Mouse (Mus musculus): ENCODE data around the gene Srsf4.

Srsf4 gene

DNA sequence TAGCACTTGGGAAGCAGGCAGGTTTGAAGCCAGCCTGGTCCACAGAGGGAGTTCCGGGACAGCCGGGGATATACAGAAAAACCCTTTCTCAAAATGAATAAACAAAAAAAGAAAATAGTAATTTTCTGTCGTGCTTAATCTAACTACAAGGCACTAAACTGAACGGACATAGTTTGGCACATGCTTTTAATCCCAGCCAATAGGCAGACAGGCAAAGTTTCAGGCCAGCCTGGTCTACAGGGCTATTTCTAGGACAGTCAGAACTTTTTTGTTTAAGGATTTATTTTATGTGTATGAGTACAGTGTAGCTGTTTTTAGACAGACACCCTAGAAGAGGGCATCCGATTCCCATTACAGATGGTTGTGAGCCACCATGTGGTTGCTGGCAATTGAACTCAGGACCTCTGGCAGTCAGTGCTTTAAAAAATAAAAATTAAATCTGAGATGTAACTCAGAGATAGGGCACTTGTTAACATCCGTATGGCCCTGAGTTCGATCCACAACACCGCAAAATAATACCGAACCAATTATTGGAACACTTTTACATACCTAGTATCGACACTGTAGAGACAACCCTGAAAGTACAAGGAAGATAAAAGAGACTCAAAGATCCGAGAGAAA lies 635 bp upstream of the Srsf4 start:
- no peak for DNase-seq (ENCODE audit: low spot score in 2 of 2)

DNA sequence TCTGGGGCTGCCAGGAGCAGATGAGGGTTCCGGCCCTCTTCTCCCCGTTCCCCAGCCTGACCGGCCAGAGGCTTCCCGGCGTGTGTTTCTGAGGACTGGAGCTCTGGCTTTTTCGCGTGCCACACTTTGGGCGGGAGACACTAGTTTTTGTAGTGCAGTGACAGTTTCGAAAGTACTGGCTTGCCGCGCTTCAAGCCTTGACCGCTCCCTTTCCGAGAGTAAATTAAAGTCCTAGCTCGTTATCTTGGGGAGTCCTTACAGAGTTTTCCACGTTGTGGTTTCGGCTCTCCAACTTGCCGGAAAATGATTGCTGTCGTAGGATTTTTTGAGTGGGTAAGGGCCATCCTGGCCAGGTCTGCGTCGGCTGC lies 736 bp downstream of the Srsf4 start:
- DNase-seq (ENCODE audit: low spot score in 2 of 2), result no peak

- DNase-seq (ENCODE audit: low spot score in 2 of 2), result no peak
These were observed 1.1 kb downstream of the Srsf4 start for GRCm38 (mm10) chr4:131874567-131874966.

- DNase-seq (ENCODE audit: low spot score in 2 of 2), result no peak
These were observed 1.8 kb downstream of the Srsf4 start for GRCm38 (mm10) chr4:131875242-131875641.

- DNase-seq (ENCODE audit: low spot score in 2 of 2), result no peak
These were observed 3.4 kb downstream of the Srsf4 start for GRCm38 (mm10) chr4:131876836-131877235.

DNA sequence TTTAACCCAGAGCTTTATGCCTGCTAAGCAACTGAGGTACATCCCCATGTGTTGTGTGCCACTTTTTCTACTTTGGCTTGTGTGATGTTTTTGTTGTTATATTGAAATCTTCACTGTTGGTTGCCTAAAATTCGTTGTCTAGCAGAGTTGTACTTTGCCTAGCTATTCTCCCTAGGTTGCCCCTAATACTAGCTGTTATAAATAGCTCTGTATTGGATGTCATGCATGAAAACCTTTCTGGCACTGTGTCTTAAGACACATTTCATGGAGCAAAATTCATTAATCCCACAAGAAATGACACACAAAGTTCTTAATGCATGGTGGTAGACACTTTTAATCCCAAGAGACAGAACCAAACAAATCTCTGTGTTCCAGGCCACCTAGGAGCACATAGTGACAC lies 6.3 kb downstream of the Srsf4 start:
- DNase-seq (ENCODE audit: low spot score in 2 of 2), result no peak

GRCm38 (mm10) chr4:131881306-131881705 lies 7.9 kb downstream of the Srsf4 start:
- no peak for DNase-seq (ENCODE audit: low spot score in 2 of 2)

DNA sequence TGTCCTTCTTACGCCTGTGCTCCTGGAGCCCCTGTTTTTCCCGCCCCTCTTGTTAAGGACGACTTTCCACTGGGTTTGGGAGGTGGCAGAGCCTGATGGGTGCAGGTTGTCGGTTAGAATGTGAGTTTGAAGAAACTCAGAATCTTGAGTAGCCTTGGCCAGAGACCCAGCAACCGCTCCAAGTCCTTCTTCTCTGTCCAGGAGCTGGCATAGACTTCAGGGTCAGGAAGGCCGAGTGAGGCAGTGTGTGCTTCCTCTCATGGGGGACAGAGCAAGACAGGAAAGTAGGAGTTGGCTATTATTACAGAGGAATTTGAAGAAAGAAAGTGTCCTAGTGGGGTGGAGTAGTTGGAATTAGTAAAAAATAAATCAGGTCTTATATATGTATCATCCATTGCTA lies 10.2 kb downstream of the Srsf4 start:
- DNase-seq (ENCODE audit: low spot score in 2 of 2), result no peak

DNA sequence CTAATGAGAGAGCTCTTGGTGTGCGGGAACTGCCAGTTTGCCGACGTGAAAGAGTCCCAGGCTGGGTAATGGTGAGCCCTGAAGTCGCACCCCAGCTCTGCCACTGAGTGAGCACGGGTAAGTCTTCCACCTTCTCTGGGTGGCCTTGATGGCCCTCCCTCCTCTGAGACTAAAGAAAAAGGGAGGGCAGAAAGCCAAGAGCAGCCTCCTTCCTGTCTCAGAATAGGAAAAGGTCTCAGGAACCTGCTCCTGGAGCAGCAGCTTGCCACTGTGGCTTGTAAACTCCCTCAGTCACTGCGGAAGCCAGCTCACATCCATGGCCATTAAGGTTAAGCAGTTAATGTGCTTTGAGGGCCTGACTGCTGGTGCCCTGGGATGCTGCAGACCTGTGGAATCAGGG lies 12.0 kb downstream of the Srsf4 start:
- DNase-seq (ENCODE audit: low spot score in 2 of 2), result no peak

DNA sequence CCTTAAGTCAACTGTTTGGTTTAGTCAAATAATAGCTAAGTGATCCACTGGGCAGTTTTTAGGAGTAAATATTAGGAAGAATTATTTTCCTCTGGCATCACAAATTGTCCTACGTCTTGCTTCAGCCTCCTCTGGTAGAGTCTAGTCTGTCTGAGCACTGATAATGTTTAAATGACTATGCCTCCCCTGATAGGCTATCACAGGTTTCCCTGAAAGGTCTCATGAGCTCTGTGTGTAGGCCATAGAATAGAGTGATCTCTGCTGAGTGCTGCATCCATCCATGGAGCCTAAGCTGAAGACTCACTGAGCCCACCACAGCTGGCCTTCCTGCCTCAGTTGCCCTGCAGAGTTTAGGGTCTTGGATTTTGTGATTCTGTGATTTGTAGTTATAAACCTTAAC lies 15.1 kb downstream of the Srsf4 start:
- no peak for DNase-seq (ENCODE audit: low spot score in 2 of 2)

- no peak for DNase-seq (ENCODE audit: low spot score in 2 of 2)
These were observed 17.3 kb downstream of the Srsf4 start for GRCm38 (mm10) chr4:131890692-131891091.

DNA sequence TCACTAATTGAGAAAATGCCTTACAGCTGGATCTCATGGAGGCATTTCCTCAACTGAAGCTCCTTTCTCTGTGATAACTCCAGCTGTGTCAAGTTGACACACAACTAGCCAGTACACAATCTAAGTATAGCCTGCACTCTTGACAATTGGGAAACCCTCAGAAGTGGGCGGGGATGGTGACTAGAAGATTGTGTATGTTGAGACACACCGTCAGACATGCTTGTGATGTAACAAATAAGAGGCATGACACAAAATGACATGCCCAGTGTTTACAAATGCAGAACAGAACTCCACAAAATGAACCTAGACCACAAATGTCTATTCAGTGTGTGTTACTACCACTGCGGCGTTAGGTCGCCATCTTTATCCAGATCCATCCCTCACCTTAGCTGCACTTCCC lies 23.7 kb downstream of the Srsf4 start:
- no peak for DNase-seq (ENCODE audit: low spot score in 2 of 2)

GRCm38 (mm10) chr4:131897787-131898186 lies 24.4 kb downstream of the Srsf4 start:
- no peak for DNase-seq (ENCODE audit: low spot score in 2 of 2)

- DNase-seq (ENCODE audit: low spot score in 2 of 2), result no peak
These were observed 25.2 kb downstream of the Srsf4 start for GRCm38 (mm10) chr4:131898503-131899179.

DNA sequence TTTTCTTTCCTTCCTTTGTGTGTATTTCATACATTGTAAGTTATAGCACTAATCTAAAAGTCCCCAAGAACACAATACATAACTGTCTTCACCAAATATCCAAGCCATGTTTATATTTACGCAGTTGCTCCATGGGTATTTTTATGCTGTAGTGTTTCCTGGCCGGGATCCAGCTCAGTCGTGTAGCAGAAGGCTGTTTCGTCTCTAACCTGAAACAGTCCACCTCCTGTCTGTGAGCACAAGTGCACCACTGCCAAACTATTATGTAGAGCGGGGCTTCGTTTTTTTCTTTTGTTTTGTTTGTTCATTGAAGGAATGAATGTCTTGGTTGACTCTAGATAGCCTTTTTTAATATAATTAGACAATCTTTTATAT lies 25.8 kb downstream of the Srsf4 start:
- DNase-seq (ENCODE audit: low spot score in 2 of 2), result no peak

GRCm38 (mm10) chr4:131901090-131901489 lies 27.7 kb downstream of the Srsf4 start:
- DNase-seq (ENCODE audit: low spot score in 2 of 2), result no peak

- no peak for DNase-seq (ENCODE audit: low spot score in 2 of 2)
These were observed 31.1 kb downstream of the Srsf4 start for GRCm38 (mm10) chr4:131904478-131904877.

DNA sequence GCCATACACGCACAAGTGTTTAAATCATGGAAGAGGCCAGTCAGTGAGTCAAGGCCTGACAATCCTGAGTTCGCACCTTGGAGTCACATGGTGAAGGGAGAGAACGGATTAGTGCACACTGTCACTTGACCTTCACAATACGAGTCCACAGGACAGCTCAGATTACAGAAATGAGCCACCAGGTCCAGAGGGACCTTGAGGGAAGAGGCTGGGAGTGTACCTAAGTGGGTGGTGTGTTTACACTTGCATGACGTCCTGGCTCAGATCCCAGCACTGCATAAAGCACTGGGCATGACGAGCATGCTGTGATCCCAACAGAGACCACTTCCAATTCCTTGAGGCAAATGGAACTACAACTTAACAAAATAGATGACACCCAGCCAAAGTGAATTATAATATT lies 33.0 kb downstream of the Srsf4 start:
- DNase-seq (ENCODE audit: low spot score in 2 of 2), result no peak

DNA sequence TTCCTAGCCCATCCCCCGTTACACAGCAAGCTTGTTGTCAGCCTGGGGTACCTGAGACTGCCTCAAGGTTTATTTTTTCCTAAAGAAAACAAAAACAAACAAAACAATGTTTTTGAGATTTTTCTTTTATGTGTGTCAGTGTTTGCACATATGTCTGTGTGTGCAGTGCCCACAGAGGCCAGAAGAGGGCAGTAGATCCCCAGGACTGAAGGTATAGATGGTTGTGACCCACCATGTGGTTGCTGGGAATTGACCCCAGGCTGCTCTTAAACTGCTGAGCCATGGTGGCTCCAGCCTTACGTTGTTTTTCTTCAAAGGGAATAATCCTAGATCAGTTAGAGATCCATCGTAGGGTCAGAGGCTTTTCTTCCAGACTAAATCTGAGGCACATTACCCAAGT lies 34.5 kb downstream of the Srsf4 start:
- no peak for DNase-seq (ENCODE audit: low spot score in 2 of 2)

DNA sequence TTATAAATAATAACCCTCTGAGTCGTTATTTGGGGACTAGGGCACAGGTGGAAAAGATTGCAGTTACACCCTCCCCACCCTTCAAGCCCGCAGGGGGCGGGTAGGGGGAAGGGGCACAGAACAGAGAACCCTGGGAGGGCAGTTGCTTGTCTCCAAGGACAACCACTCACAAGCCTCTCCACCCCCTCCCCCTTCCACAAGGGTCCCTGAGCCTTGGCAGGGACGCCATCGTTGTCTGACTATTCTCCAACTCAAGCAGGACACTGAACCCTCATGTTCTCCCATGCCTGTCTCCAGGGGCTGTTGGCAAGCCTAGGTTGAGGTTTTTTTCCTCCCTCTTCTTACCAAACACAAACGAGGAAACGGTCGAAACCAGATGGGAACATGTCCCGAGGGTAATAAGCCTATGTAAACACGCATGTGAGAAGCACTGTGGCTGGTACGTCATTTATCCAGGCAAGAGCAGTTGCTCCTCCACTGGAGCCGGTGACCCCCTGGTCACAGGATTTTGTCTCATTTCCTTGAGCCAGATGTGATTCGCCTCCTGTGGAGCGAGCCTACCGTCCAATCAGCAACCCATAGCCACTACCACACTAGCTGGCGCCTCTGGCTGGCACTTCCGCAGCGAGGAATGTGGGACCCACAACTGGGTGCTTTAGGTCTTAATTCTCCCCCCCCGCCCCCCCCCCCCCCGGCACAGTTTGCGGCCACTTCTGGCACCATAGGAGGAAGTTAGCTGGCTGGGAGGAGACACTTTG lies 37.0 kb downstream of the Srsf4 start:
- no peak for DNase-seq (ENCODE audit: low spot score in 2 of 2)

GRCm38 (mm10) chr4:131911521-131911920 lies 38.1 kb downstream of the Srsf4 start:
- DNase-seq (ENCODE audit: low spot score in 2 of 2), result no peak

DNA sequence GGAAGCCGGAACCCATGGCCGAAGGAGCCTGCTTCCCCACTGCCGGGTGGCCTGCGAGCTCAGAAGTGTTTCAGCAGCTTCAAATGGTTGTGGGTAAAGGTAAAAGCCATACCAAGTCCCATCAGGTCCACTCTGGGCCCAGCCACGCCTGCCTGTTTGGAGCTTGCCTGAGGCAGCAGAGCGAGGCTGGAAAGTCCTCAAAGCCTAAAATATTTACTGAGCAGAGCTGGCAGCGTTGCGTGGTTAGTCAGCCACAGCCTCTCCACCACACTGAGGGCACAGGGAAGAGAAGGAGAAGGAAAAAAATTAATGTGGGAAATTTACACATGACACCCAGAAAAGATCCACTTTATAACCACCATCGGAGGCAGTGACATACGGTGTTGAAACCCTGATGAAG lies 40.1 kb downstream of the Srsf4 start:
- DNase-seq (ENCODE audit: low spot score in 2 of 2), result no peak

- DNase-seq (ENCODE audit: low spot score in 2 of 2), result no peak
These were observed 40.7 kb downstream of the Srsf4 start for GRCm38 (mm10) chr4:131914046-131914643.
